Comparison of ENCODE assay signal across 8 mouse cellular contexts in the genomic region with DNA sequence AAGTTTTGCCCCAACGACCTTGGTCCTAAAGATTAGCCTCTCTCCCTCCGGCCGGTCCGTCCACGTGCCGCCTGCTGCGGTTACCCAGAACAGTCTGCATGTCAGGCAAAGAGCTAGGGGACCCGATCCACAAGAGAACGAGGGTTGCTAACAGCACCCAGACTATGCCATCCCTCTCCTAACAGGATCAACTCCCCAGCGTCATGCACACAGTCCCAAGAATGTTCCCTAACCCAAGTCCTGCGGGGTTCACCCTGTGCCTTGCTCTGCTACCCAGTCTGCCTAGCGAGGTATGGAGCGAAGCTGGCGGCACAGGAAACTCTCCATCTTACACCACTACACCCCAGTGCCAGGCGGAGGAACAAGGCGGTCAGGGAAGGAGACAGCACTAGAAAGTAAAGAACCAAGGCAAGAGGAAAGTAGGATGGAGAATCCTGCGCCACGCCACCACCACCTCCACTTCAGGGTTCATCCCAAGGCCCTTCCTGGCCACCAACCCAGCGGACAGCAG. TPM values are rescaled to one million over a fixed set of nuclear protein-coding genes. Genes with fewer than 3 reads are reported as not detected.
A peak's percentile ranks its signal among the peaks of the same experiment; 100 is the strongest.
DNase-seq lines count a peak whose midpoint lies in the region; ATAC-seq lines count a peak whose summit lies in the region.

No protein-coding gene starts in this region.

- WGBS in heart, embryonic 12.5 days, result under 1% methylated on average over 19 of the region's 19 CpGs
- WGBS in liver, embryonic 12.5 days (ENCODE audit: insufficient replicate concordance), result under 1% methylated on average over 19 of the region's 19 CpGs

- H3K27me3 ChIP-seq in heart, embryonic 12.5 days (replicated peaks), result no peaks in the 10 kb centered on the region
- H3K27me3 ChIP-seq in liver, embryonic 12.5 days (replicated peaks), result no peaks in the 10 kb centered on the region

- no peaks in the 10 kb centered on the region for H3K36me3 ChIP-seq in heart, embryonic 12.5 days
- H3K36me3 ChIP-seq in liver, embryonic 12.5 days, result peaks cover 12% of the 10 kb centered on the region; the same call in 1 of the 2 replicates

- peak overlapping the region; percentile 92 for H3K9ac ChIP-seq in heart, embryonic 12.5 days
- H3K9ac ChIP-seq in liver, embryonic 12.5 days, result peak overlapping the region; percentile 91

- peak overlapping the region; percentile 91 for H3K27ac ChIP-seq in heart, embryonic 12.5 days (ENCODE audit: poor library complexity, severe bottlenecking)
- peak overlapping the region; percentile 98 for H3K27ac ChIP-seq in liver, embryonic 12.5 days

- peaks cover 7% of the 10 kb centered on the region for H3K4me1 ChIP-seq in heart, embryonic 12.5 days (replicated peaks)
- H3K4me1 ChIP-seq in liver, embryonic 12.5 days, result peaks cover 42% of the 10 kb centered on the region

- H3K4me3 ChIP-seq in heart, embryonic 12.5 days, result peak overlapping the region; percentile 75
- peak overlapping the region; percentile 81 for H3K4me3 ChIP-seq in liver, embryonic 12.5 days

- peak overlapping the region; percentile 67 for H3K4me2 ChIP-seq in heart, embryonic 12.5 days
- peak overlapping the region; percentile 76 for H3K4me2 ChIP-seq in liver, embryonic 12.5 days

- ATAC-seq in heart, embryonic 12.5 days (ENCODE audit: insufficient number of reproducible peaks, low FRiP score), result peak; percentile 60; the same call in 1 of the 2 replicates
- peak; percentile 47 to 51 for ATAC-seq in hematopoietic stem cell, adult 5-6 weeks (replicated peaks in 1 of 2; ENCODE audit: insufficient read depth in 1 of 2, low FRiP score in 2 of 2, low TSS enrichment in 1 of 2, low read depth in 1 of 2, poor library complexity in 2 of 2, severe bottlenecking in 2 of 2)
- peak; percentile 59 for ATAC-seq in liver, embryonic 12.5 days
- peak; percentile 18; the same call in 1 of the 2 replicates for ATAC-seq in neutrophil, adult 5-6 weeks (ENCODE audit: extremely low read depth, insufficient number of reproducible peaks, low FRiP score, poor library complexity, severe bottlenecking)

- DNase-seq in heart, adult 18-20 months, result no peak
- peak; percentile 44 for DNase-seq in ES-CJ7 (ENCODE audit: low read depth, low spot score)
- peak; percentile 71 for DNase-seq in embryo, embryonic 10 days (ENCODE audit: low spot score)
- DNase-seq in urinary bladder, postnatal 10 days (ENCODE audit: low spot score), result no peak

- H3K9me3 ChIP-seq in heart, embryonic 12.5 days (replicated peaks), result no peaks in the 10 kb centered on the region
- no peaks in the 10 kb centered on the region for H3K9me3 ChIP-seq in liver, embryonic 12.5 days (replicated peaks)

RNA-seq across cellular contexts. Expression of gene Xpo4, which starts 0.9 kb away (rescaled TPM):
- polyA plus RNA-seq in heart, embryonic 12.5 days (2016; fragmentation: Nextera tagmentation; extraction: Ambion mirVana), result 19.2 and 19.5 TPM in 2 replicates
- 10 to 100 TPM; 11.3 to 11.6 TPM for total RNA-seq in heart, adult 18-20 months (2021)
- 38.5 and 39.5 TPM in 2 replicates for total RNA-seq in hematopoietic stem cell, adult 5-6 weeks (2017)
- polyA plus RNA-seq in liver, embryonic 12.5 days (2016; fragmentation: Nextera tagmentation; extraction: Ambion mirVana), result 28.9 and 29.3 TPM in 2 replicates
- 23.9 and 27.1 TPM in 2 replicates for total RNA-seq in neutrophil, adult 5-6 weeks (2017)

Comparison
In these comparisons a context has a peak if more than half of its experiments do, and no peak if none do; other contexts are left out.
1. DNase-seq: peak in ES-CJ7 (single experiment) and embryo, embryonic 10 days (single experiment); none in heart, adult 18-20 months (0 of 2) and urinary bladder, postnatal 10 days (single experiment).
2. Peak in every context shown above with its lines, with median percentiles within 50 percentile points of each other: ATAC-seq.